Mouse (Mus musculus) WW6 (cell line): ENCODE data around the gene Bhlha15.

Source experiments
- DNase-seq: peaks from one replicate; pipeline ENCODE4 v3.0.0-alpha.2; 2013; ENCODE audit warnings: low read depth, low spot score

Gene Bhlha15

DNA sequence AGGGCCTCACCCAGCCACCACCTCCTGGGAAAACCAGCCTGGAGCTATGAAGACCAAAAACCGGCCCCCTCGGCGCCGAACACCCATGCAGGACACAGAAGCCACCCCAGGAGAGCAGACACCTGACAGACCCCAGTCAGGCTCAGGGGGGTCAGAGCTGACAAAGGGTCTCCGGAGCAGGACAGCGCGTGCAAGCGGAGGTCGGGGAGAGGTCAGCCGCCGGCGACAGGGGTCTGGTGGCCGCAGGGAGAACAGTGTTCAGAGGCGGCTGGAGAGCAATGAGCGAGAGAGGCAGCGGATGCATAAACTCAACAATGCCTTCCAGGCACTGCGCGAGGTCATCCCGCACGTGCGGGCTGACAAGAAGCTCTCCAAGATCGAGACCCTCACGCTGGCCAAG lies 940 bp downstream of the Bhlha15 start:
- DNase-seq, result no peak

DNA sequence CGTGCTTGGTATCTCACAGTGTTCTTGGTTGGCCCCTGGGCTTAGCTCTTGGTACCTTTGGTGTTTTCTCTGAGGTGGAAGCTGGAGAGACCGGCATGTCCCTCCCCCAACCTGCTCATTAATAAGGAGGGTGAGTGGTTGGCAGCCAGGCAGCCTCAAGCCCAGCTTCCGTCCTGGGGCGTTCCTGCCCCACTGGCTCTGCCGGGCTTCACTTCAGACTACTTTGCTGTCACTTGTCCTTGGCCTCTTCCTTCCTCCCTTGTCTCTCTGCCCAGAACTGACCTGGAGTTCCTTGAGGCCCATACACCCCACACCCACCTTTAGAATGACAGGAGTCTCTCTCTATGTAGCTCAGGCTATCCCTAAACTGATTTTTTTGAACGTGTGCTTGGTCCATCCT lies 2.6 kb downstream of the Bhlha15 start:
- no peak for DNase-seq

DNA sequence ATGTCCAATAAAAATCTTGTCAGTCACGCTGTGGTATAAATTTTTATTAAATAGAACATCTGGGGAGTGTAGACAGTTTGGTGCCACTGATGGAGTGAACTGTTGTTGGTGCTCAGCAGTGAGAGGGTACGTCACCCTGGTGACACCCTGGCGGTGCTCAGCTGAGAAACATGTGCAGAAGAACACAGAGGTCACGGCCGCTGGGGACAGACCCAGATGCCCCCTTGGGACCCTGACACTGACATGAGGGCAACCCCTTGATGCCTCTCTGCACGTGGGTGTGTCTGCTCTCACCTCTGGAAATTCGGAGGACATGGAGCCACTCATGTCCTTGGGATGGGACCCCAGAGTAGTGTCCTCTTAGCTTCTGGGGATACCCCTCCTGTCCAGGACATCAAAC lies 4.3 kb downstream of the Bhlha15 start:
- DNase-seq, result no peak

DNA sequence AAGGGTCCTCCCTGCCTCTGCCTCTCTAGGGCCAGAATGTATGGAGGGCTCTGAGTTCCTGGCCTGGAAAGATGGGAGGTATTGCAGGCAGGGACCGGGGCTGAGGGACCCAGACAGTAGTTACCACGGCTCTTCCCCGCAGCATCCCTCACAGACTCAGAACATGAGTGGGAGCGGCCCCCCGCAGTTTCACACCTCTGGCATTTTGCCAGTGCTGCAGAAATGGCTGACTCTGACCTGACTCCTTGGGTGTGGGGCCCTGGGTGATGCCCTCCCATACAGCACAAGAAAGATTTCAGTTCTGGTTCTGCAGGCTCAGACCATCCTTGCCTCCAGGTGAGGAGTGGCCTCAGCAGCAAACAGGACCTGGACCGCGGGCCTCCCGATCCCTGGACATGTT lies 5.5 kb downstream of the Bhlha15 start:
- DNase-seq, result no peak

DNA sequence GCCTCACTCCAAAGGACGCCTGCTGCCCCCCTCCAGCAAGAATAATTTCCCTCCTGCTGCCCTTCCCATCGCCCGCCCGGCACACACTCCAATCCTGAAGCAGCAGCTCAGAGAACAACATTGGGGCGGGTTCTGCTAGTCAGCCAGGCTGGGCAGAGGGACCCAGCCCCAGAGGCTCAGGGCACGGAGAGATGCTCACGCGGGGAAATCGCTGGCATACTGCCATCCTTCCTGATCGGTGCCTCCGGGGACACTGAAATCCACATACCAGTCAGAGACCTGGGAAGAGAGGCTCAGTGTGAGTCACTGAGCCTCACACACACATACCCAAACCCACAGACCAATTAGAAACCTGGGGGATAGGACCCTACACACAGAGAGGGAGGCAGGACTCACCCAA lies 10.5 kb downstream of the Bhlha15 start:
- DNase-seq, result no peak

DNA sequence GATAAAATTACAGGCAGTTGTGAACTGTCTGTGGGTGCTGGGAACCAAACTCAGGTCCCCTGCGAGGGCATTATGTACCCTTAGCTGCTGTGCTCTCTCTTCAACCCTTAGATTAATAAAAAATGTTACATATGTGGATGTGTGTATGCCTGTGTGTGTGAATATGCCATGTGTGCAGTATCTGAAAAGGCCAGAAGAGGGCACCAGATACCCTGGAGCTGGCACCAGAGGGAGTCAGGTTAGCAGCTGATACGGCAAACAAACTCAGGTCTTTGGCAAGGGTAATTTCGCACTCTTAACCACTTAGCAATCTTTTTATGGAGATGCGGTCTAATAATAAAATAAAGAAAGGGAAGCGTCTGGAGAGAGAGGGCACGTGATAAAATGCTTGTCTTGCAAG lies 12.3 kb downstream of the Bhlha15 start:
- DNase-seq, result no peak

DNA sequence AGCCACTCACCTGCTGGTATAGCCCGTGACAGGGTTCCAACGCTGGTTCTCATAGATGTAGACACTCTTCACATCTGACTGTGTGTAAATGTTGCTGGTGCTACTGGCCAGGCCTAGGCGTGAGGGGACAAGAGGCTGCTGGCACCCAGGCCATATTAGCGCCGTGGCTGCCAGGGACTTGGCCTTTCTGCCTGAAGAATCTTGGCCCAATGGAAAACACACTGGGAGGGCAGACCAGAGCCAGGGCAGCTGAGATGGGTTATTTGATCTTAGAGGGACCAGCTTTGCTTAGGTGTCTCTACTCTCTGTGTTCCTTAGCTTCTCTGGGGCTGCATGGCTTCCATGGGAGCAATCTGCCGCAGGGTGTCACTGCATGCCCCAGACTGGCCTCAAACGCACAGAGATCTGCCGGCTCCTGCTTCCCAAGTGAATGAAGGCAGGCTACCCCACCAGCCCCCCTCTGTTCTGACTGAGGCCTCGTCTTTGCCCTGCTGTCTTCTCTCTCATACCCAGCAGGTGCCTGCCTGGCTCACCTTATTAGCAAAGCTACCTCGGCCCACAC lies 13.4 kb downstream of the Bhlha15 start:
- no peak for DNase-seq

DNA sequence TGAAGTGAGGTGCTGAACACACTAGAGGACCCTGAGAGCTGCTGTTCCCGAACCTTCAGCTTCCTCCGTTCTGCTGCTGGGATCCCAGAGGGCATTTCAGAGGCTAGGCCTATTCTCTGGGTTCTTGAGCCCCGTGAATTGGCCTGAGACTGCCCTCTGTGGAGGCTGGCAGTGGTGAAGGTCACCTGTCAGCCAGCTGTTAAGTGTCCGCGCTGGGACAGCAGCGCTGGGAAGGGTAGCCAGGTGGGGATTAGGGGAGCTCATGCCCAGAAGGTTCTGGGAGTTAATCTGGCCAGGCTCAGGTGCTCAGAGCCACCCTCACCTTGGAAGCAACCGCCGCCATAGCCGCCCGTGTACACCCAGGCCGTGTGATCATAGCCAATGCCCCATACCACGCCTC lies 14.2 kb downstream of the Bhlha15 start:
- DNase-seq, result no peak

DNA sequence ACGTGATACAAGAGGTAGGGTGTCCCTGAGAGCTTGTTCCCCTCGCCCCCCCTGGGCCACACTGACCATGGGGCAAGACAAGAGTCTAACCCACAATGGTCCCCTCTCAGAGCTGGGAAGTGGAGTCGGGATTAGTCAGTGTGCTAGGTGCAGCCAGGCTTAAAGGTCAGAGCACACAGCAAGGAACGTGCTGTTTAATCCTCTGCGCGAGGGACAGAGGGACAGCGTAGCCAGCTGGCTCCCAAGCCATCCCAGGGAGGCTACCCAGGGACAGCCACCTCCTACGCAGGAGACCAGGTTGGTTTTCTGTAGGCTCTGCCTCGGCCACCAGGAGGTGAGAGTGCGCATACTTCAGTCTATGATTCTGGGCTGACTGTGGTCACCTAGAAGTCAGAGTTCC lies 14.8 kb downstream of the Bhlha15 start:
- no peak for DNase-seq

DNA sequence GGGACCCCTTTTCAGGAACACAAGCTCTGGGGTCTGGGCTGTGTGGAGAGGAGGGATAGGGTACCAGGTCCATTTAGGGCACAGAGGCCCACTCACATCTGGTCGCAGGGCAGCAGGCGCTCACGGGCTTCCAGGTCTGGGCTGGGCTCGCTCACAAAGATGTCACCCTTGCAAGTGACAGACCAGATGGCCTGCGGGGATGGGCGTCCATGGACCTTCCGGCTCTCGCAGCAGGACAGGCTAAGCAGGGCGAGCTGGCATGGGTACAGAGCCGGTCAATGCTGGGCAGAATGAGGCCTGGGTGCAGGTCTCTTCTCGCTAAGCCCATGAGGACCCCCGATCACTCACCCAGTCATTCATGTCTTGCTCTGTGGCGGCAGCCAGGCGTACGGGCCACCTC lies 16.0 kb downstream of the Bhlha15 start:
- no peak for DNase-seq

DNA sequence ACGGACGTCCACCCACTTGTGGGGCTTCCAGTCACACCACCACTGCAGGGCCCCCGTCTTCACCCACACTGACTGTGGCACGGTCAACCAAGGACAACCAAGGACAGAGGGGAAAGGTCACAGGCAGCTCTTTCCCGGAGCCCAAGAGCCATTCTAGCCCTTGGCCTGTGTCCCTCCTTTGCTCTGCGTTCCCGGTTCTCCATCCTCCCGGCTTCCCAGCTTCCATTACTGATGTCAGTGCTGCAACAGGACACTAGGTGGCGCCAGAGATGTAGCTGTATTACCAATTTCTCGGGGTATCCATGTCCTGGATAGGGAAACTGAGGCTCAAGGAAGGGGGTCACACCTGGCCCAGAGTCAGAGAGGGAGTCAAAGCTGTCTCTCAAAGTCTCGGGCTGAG lies 17.4 kb downstream of the Bhlha15 start:
- DNase-seq, result no peak

DNA sequence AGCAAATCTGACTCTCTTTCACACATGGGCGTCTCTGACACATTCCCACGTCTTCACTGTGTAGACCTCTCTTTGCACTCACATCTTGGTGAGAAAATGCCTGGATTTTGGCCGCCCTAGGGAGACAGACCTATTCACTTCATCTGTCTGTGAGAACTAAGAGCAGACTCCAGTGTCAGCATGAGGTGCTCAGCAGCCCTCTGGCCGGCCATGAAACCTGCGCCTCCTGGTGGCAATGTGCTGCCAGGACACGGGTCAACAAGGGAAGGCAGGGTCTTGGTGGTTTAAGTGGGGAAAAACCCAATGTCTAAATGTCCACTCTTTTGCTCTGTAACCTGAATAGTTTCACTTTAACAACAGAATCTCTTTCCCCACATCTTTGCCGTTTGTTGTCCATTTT lies 24.4 kb downstream of the Bhlha15 start:
- no peak for DNase-seq

DNA sequence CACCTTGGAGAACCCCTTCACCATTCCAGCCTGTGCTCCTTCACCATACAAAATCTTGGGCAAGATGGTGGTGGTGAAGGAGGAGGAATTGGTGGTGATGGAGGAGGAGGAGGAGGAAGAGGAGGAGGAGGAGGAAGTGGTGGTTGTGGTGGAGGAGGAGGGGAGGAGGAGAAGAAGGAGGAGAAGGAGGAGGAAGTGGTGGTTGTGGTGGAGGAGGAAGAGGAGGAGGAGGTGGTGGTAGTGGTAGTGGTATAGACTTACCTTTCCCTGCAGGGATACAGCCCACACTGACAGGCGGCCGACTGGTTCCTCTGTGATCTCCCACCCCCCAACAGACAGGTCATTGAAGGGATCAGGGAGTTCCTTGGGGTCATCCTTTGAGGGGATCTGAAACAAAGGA lies 25.9 kb downstream of the Bhlha15 start:
- DNase-seq, result no peak

DNA sequence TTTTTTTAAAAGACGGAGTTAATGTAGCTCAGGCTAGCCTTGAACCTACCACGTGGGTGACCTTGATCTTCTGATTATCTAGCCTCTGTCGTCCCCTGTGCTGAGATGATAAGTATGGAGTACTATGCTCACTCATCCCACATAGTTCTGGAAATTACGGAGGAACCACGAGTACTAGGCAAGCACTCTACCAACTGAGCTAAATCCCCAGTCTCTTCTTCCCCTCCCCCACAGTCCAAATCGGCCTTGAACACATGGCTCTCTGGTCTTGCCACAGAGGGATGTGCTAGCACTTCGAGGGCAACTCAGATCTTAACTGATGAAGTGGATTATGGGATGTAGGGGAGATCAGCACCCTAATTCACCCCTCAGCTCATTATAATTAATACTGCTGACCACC lies 28.0 kb downstream of the Bhlha15 start:
- no peak for DNase-seq

DNA sequence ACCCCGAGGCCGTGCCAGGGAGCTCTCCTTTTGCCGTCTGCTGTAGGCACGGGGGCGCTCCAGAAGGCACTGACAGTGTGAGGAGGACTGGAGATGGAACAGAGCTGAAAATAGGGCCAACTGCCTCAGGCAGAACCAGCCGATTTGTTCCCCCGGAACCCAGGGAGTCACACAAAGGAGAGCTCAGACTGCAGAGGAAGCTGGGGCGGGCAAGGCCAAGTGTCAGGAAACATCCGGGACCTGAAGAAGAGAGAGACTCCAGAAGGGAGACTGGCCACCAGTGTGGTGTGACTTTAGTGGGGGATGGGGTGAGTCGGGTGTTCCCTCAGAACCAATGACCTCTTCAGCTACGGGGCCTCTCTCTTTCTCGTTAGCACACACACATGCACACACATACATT lies 29.2 kb downstream of the Bhlha15 start:
- no peak for DNase-seq

DNA sequence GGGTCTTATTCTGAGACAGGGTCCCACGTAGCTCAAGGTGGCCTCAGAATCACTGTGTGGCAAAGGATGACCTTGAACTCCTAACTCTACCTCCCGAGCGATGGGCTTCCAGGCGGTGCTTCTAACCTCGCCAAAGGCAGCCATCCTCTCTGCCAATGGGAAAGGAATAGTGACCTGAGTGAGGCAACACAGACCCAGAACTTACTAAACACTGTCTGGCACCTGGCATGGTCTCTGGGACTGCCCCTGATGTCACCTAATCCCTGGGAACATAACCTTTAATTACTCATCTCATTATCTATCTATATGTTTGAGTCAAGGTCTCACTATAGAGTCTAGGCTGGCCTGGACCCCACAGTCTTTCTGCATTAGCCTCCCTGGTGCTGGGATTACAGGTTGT lies 29.9 kb downstream of the Bhlha15 start:
- no peak for DNase-seq

DNA sequence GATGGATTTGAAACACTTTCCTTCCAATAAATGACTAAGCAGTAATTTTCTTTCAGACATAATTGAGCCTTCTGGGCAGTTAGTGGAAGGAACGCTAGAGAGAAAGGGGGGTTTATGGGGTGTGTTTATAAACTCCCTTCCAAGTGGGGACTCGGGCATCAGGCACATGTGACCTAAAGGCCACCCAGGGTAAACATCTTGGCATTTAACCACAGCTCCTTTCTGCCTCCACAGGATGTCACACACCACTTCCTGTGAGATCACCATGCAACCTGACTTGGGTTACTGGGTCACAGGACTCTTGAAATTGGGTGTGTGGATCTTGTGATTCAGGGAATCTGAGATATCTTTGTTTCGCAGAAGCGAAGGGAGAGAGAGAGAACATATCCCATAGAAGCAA lies 31.2 kb downstream of the Bhlha15 start:
- no peak for DNase-seq

DNA sequence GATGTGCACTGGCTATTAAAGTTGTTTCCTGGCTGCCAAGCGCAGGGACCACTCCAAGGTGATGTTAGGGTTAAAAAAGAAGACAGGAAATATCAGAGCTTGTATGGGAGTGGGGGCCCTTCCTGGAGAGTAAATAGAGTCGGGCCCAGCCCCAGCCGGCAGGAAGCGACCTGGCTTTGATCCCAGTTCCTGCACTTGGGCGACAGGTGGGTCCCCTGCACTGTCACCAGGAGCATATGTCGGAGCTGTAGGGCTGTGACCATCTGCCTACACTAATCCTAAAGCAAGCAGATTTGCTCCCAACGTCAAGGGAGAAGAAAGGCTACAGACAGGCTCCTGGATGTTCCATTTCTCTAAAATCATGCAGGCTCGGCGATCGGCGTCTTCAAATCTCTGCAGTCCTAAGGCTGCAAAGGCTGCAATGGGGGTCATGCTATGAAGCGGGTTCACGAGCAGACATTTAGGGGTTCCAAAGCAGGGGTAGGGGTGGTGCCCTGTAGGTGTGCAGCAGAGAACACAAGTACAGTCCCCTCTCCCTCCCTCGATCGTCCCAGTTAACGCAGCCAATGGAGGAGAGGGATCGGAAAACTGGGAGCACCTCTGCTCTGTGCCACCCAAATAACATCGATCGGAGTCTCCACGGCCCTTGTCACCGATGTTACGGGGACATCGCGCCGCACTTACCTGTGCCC lies 32.9 kb downstream of the Bhlha15 start:
- DNase-seq, result no peak

DNA sequence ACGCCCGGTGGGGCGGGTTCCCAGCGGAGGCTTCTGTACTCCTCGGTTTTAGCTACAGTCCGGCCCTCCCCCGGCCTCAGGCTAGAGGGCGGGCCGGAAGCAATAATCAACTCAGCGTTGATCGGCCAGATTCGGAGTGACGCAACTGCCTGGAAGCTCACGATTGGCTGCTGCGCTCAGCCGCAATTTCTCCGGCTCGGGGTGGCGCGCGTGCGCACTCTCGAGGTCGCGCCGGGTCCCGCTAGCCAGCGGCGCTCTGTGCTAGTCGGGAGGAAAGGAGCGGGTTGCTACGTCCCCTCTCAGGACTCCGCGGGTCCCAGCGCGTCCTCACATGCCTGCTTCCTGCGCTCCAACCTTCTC lies 33.4 kb downstream of the Bhlha15 start, which contains the start of gene Tecpr1:
Gene Tecpr1, minus strand, starts transcription at position 113 of the 360 bp plus-strand sequence.
- peak; percentile 83 for DNase-seq

DNA sequence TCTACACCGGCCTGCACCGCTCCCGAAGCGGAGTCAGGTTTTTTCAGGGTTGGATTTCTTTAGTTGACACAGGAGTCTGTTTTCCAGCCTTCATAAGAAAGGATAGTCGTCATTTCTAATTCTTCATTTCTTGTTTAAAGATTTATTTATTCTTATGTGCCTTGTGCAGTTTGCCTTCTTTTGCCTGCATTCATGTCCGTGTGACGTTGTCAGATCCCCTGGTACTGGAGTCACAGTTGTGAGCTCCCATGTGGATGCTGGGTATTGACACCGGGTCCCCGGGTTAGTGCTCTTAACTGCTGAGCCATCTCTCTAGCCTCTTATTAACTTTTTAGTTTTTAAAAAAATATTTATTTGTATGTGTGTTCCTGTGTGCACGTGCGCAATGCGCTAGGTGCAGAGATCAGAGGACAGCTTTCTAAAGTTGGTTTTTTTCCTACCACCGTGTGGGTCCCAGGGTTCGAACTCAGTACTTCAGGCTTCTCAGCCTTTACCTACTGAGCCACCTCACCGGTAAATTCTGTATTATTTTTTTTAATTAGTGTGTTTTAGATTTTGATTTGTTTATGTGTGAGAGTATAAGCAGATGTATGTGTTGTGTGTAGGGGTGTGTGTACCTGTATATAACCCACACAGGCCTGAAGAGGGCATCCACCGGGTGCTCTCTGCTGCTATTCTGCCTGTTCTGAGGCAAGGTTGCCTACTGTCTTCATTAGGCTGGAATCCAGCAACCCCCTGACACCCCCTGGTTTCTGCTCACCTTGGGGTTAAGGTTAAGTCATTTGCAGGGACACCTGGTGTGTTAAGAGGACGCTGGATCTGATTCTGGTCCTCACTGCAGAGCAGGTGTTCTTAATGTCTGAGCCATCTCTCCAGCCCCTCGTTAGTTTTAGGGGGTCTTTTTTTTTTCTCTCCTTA lies 34.1 kb downstream of the Bhlha15 start:
- no peak for DNase-seq

DNA sequence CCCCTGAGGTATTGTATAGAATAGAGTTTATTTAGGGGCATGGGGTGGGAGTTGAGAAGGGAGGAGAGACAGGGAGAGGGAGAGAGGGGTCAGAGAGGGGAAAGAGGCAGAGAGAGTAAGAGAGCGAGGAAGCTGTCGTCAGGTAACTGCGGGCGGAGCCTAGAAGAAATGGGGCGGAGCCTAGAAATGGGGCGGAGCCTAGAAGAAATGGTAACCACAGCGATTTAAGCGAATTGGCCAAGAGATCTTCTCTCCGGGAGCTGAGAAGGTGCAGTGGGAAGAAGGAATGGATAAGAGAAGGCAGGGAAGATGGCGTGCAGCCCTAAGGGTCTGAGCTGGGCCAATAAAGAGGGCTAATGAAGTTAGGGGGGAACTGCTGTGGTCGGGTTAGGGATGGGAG lies 36.1 kb downstream of the Bhlha15 start:
- peak; percentile 45 for DNase-seq

DNA sequence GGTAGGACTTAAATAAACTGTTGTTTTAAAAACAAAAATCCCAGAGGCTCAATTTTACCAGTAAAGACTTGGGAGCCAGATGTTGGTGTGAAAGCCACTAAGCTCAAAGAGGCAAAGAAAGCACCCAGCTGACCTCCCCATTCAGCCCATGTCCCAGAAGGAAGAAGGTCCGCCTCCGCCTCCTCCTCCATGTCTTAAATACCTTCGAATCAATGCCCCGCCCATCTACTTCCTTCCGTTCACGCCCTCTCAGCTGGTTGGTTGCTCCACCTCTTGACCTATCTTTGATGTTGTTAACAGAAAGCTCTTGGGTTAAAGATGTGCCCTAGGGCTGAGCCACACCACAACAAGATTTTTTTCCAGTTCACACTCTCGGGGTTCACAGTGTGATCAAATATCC lies 40.1 kb downstream of the Bhlha15 start:
- no peak for DNase-seq

DNA sequence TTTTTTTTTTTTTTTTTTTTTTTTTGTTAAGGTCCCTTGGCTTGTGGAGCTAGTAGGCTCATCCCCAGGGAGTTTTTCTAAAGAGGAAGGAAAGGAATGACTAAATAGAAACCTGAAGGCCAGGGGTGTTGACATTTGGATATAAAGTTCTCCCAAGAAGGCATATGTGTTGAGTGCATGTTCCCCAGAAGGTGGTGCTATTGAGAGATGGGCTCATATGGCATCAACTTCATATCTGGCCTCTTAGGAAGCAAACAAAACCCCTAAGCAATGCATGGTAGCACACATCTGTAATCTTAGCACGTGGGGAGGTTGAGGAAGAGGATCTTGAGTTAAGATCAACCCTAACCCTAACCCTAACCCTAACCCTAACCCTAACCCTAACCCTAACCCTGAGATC lies 41.3 kb downstream of the Bhlha15 start:
- DNase-seq, result no peak
